ENCODE assay signal across 15 mouse cellular contexts in genomic region chr12:24612591-24612990, GRCm38 (mm10).
"Had no signal": no experiment of that assay in that cellular context is flagged by ENCODE, and none has a peak within 500 bp of the region (broad histone marks: within the 10 kb centered on the region; RNA-seq: fewer than 3 reads in every experiment).

No protein-coding gene starts in this region.

- ATAC-seq: forebrain, embryonic 13.5 days; forebrain, embryonic 14.5 days; forebrain, embryonic 15.5 days; forebrain, embryonic 16.5 days; forebrain, postnatal 0 days had no signal

- DNase-seq: cerebellum, adult 8-10 months; cerebellum, postnatal 36 days; embryo, embryonic 11 days; forebrain, postnatal 0 days; gastrocnemius, postnatal 10 days; gastrocnemius, postnatal 14 days; gastrocnemius, postnatal 25 days; gastrocnemius, postnatal 36 days; heart, adult 11 months; heart, adult 18-20 months; heart, adult 2 months had no signal
